Mouse (Mus musculus) forebrain, embryonic 15.5 days (tissue): Measurements from ENCODE around the gene Dmrt1. TPM values are rescaled to one million over a fixed set of nuclear protein-coding genes. Genes with fewer than 3 reads are reported as not detected.

Source experiments
- ATAC-seq: fragments of 200-750 bp; cut with Nextera tagmentation; replicated peaks from 2 replicates; pipeline ENCODE4 v1.8.0; 2017; ENCODE audit warnings: mild to moderate bottlenecking, moderate TSS enrichment, moderate library complexity
- H3K27ac ChIP-seq: fragments of 300-500 bp; sonication (generic); replicated peaks from 2 replicates; pipeline ENCODE4 v1.5.1; 2015; ENCODE audit warnings: mild to moderate bottlenecking, inconsistent platforms
- H3K27me3 ChIP-seq: fragments of 300-500 bp; sonication (generic); 2 replicates; pipeline ENCODE4 v1.6.1; 2015; ENCODE audit warnings: inconsistent platforms
- H3K36me3 ChIP-seq: fragments of 300-500 bp; sonication (generic); 2 replicates; pipeline ENCODE4 v1.6.1; 2015; ENCODE audit warnings: mild to moderate bottlenecking, inconsistent platforms
- H3K4me1 ChIP-seq: fragments of 300-500 bp; sonication (generic); 2 replicates; pipeline ENCODE4 v1.6.1; 2015; ENCODE audit warnings: inconsistent platforms
- H3K4me2 ChIP-seq: fragments of 300-500 bp; sonication (generic); replicated peaks from 2 replicates; pipeline ENCODE4 v1.6.1; 2015; ENCODE audit warnings: mild to moderate bottlenecking, inconsistent platforms
- H3K4me3 ChIP-seq: fragments of 300-500 bp; sonication (generic); 2 replicates; pipeline ENCODE4 v1.5.1; 2015; ENCODE audit warnings: mild to moderate bottlenecking, inconsistent platforms
- H3K9ac ChIP-seq: fragments of 300-500 bp; sonication (generic); replicated peaks from 2 replicates; pipeline ENCODE4 v1.6.1; 2015; ENCODE audit warnings: mild to moderate bottlenecking, inconsistent platforms
- H3K9me3 ChIP-seq: fragments of 300-500 bp; sonication (generic); 2 replicates; pipeline ENCODE4 v1.6.1; 2016; ENCODE audit warnings: inconsistent platforms
- WGBS: fragments of 180-500 bp; shearing (Covaris S2); methylation state at CpG from one replicate; pipeline ENCODE4 v1.1.7; 2015; ENCODE audit warnings: mixed read lengths; 5-methylcytosine and 5-hydroxymethylcytosine counted together
- polyA plus RNA-seq: library from polyadenylated mRNA; unstranded; fragments of >200 nt; fragmentation: Nextera tagmentation; extraction: Ambion mirVana; gene quantifications from 2 replicates; pipeline ENCODE4 v1.2.1, GENCODE M21; 2015

Gene Dmrt1
- polyA plus RNA-seq, 1 experiment from 2014 or later = 0.18 TPM

- WGBS = 2% methylated on average over 23 of the region's 23 CpGs
These were observed 1.2 kb downstream of the Dmrt1 start for GRCm38 (mm10) chr19:25506616-25507015.

GRCm38 (mm10) chr19:25514986-25515530 is 9.6 kb downstream of the Dmrt1 start:
- H3K4me1 ChIP-seq = no peaks in the 10 kb centered on the region
- H3K36me3 ChIP-seq = no peaks in the 10 kb centered on the region
- H3K4me3 ChIP-seq = no peak overlapping the region
- H3K9me3 ChIP-seq = no peaks in the 10 kb centered on the region
- H3K9ac ChIP-seq = no peak overlapping the region
- WGBS = 32% methylated on average over 11 of the region's 12 CpGs
- H3K27ac ChIP-seq = no peak overlapping the region
- no peaks in the 10 kb centered on the region for H3K27me3 ChIP-seq
- H3K4me2 ChIP-seq = no peak overlapping the region
- ATAC-seq = no peak

More at GRCm38 (mm10) chr19:25506616-25507015, 1.2 kb downstream of the Dmrt1 start:
- H3K9ac ChIP-seq = no peak overlapping the region
- H3K9me3 ChIP-seq = no peaks in the 10 kb centered on the region
- no peaks in the 10 kb centered on the region for H3K36me3 ChIP-seq
- peaks cover 52% of the 10 kb centered on the region for H3K27me3 ChIP-seq
- H3K4me2 ChIP-seq = peak overlapping the region; percentile 48
- H3K27ac ChIP-seq = no peak overlapping the region
- H3K4me1 ChIP-seq = peaks cover 17% of the 10 kb centered on the region
- no peak for ATAC-seq
- peak overlapping the region; percentile 33 for H3K4me3 ChIP-seq

GRCm38 (mm10) chr19:25524156-25524555 is 18.7 kb downstream of the Dmrt1 start:
- Histone ChIP-seq H3K27me3 (no peaks in the 10 kb centered on the region), H3K9me3 (no peaks in the 10 kb centered on the region), H3K36me3 (no peaks in the 10 kb centered on the region), H3K27ac (no peak overlapping the region), H3K4me1 (no peaks in the 10 kb centered on the region), H3K9ac (no peak overlapping the region), H3K4me3 (no peak overlapping the region), H3K4me2 (no peak overlapping the region)
- WGBS = 68% methylated on average over 6 of the region's 6 CpGs
- no peak for ATAC-seq

GRCm38 (mm10) chr19:25525726-25526125 is 20.3 kb downstream of the Dmrt1 start:
- Histone ChIP-seq H3K27ac (no peak overlapping the region), H3K4me2 (no peak overlapping the region), H3K4me3 (no peak overlapping the region), H3K9ac (no peak overlapping the region), H3K9me3 (no peaks in the 10 kb centered on the region), H3K36me3 (no peaks in the 10 kb centered on the region), H3K4me1 (no peaks in the 10 kb centered on the region), H3K27me3 (no peaks in the 10 kb centered on the region)
- ATAC-seq = no peak
- 90% methylated on average over 20 of the region's 20 CpGs for WGBS

- H3K27me3 ChIP-seq = no peaks in the 10 kb centered on the region
- H3K4me2 ChIP-seq = no peak overlapping the region
- no peak for ATAC-seq
- H3K27ac ChIP-seq = no peak overlapping the region
- no peak overlapping the region for H3K9ac ChIP-seq
- no peak overlapping the region for H3K4me3 ChIP-seq
- WGBS = 42% methylated on average over 12 of the region's 12 CpGs
- no peaks in the 10 kb centered on the region for H3K9me3 ChIP-seq
- H3K36me3 ChIP-seq = no peaks in the 10 kb centered on the region
- no peaks in the 10 kb centered on the region for H3K4me1 ChIP-seq
These were observed 24.3 kb downstream of the Dmrt1 start for GRCm38 (mm10) chr19:25529673-25530072.

- H3K4me1 ChIP-seq = peaks cover 3% of the 10 kb centered on the region; the same call in 1 of the 2 replicates
- no peaks in the 10 kb centered on the region for H3K27me3 ChIP-seq
- no peak overlapping the region for H3K9ac ChIP-seq
- ATAC-seq = peak; percentile 87
- WGBS = 35% methylated on average over 13 of the region's 13 CpGs
- H3K27ac ChIP-seq = no peak overlapping the region
- no peak overlapping the region for H3K4me3 ChIP-seq
- H3K36me3 ChIP-seq = no peaks in the 10 kb centered on the region
- H3K9me3 ChIP-seq = no peaks in the 10 kb centered on the region
- no peak overlapping the region for H3K4me2 ChIP-seq
These were observed 40.4 kb downstream of the Dmrt1 start for GRCm38 (mm10) chr19:25545714-25546340.

GRCm38 (mm10) chr19:25547086-25547643 is 41.7 kb downstream of the Dmrt1 start:
- H3K27me3 ChIP-seq = no peaks in the 10 kb centered on the region
- no peak for ATAC-seq
- H3K9ac ChIP-seq = no peak overlapping the region
- peaks cover 3% of the 10 kb centered on the region; the same call in 1 of the 2 replicates for H3K4me1 ChIP-seq
- no peaks in the 10 kb centered on the region for H3K9me3 ChIP-seq
- H3K4me3 ChIP-seq = no peak overlapping the region
- H3K36me3 ChIP-seq = no peaks in the 10 kb centered on the region
- H3K4me2 ChIP-seq = no peak overlapping the region
- no peak overlapping the region for H3K27ac ChIP-seq
- WGBS = 80% methylated on average over 9 of the region's 9 CpGs

GRCm38 (mm10) chr19:25550346-25550745 is 44.9 kb downstream of the Dmrt1 start:
- ATAC-seq = no peak
- no peaks in the 10 kb centered on the region for H3K27me3 ChIP-seq
- H3K9ac ChIP-seq = no peak overlapping the region
- H3K4me2 ChIP-seq = no peak overlapping the region
- no peak overlapping the region for H3K27ac ChIP-seq
- H3K4me1 ChIP-seq = peaks cover 3% of the 10 kb centered on the region; the same call in 1 of the 2 replicates
- WGBS = 75% methylated on average over 5 of the region's 5 CpGs
- H3K36me3 ChIP-seq = no peaks in the 10 kb centered on the region
- H3K9me3 ChIP-seq = no peaks in the 10 kb centered on the region
- no peak overlapping the region for H3K4me3 ChIP-seq

GRCm38 (mm10) chr19:25551053-25551452 is 45.6 kb downstream of the Dmrt1 start:
- Histone ChIP-seq H3K36me3 (no peaks in the 10 kb centered on the region), H3K4me1 (no peaks in the 10 kb centered on the region; the same call in 1 of the 2 replicates), H3K27ac (no peak overlapping the region), H3K9me3 (no peaks in the 10 kb centered on the region), H3K9ac (no peak overlapping the region), H3K4me2 (no peak overlapping the region), H3K4me3 (no peak overlapping the region), H3K27me3 (no peaks in the 10 kb centered on the region)
- ATAC-seq = no peak
- WGBS = 81% methylated on average over 5 of the region's 5 CpGs

GRCm38 (mm10) chr19:25564430-25564829 is 59.0 kb downstream of the Dmrt1 start:
- Histone ChIP-seq H3K4me3 (no peak overlapping the region), H3K36me3 (no peaks in the 10 kb centered on the region), H3K4me2 (no peak overlapping the region), H3K9me3 (no peaks in the 10 kb centered on the region), H3K4me1 (no peaks in the 10 kb centered on the region), H3K9ac (no peak overlapping the region), H3K27me3 (no peaks in the 10 kb centered on the region), H3K27ac (no peak overlapping the region)
- 88% methylated on average over 12 of the region's 12 CpGs for WGBS
- ATAC-seq = no peak

- ATAC-seq = no peak
- Histone ChIP-seq H3K27me3 (no peaks in the 10 kb centered on the region), H3K4me2 (no peak overlapping the region), H3K9me3 (no peaks in the 10 kb centered on the region), H3K9ac (no peak overlapping the region), H3K36me3 (no peaks in the 10 kb centered on the region), H3K4me3 (no peak overlapping the region), H3K4me1 (peaks cover 6% of the 10 kb centered on the region), H3K27ac (no peak overlapping the region)
- 88% methylated on average over 7 of the region's 7 CpGs for WGBS
These were observed 64.4 kb downstream of the Dmrt1 start for GRCm38 (mm10) chr19:25569778-25570177.

- WGBS = 34% methylated on average over 10 of the region's 10 CpGs
- H3K4me3 ChIP-seq = no peak overlapping the region
- peaks cover 7% of the 10 kb centered on the region; the same call in 1 of the 2 replicates for H3K27me3 ChIP-seq
- H3K4me2 ChIP-seq = no peak overlapping the region
- ATAC-seq = no peak
- H3K36me3 ChIP-seq = no peaks in the 10 kb centered on the region
- no peaks in the 10 kb centered on the region for H3K9me3 ChIP-seq
- H3K27ac ChIP-seq = no peak overlapping the region
- peaks cover 13% of the 10 kb centered on the region for H3K4me1 ChIP-seq
- H3K9ac ChIP-seq = no peak overlapping the region
These were observed 69.0 kb downstream of the Dmrt1 start for GRCm38 (mm10) chr19:25574431-25574830.
